Mouse (Mus musculus) megakaryocyte, embryonic 14.5 days (primary cell): ENCODE data around the gene Cpvl.

Experiments used
- FLI1 ChIP-seq: IDR thresholded peaks from 2 replicates; pipeline ENCODE4 v1.6.1; 2012; ENCODE audit warnings: low read length, inconsistent platforms, mixed read lengths
- GATA1 ChIP-seq: IDR thresholded peaks from 3 replicates; pipeline ENCODE4 v1.6.1; 2012; ENCODE audit warnings: mixed read lengths, low read length, inconsistent platforms, borderline replicate concordance

- no peak for TF ChIP-seq FLI1
- no peak for TF ChIP-seq GATA1
Measured at GRCm38 (mm10) chr6:53880530-53881234, 97.8 kb downstream of the Cpvl start.
